Mouse (Mus musculus) small intestine, adult 2 months (tissue): ENCODE data around the gene Slc35a5.

Experiments
- CTCF ChIP-seq: fragments of 200-500 bp; IDR thresholded peaks from 2 replicates; pipeline ENCODE4 v1.5.1; 2012; ENCODE audit warnings: low read depth, mild to moderate bottlenecking, control low read depth, inconsistent platforms, low read length, moderate library complexity, mixed read lengths; ENCODE audit not compliant: insufficient replicate concordance, insufficient read length; ENCODE audit errors: extremely low read depth
- POLR2A ChIP-seq: fragments of 200-500 bp; IDR thresholded peaks from 2 replicates; pipeline ENCODE4 v1.6.1; 2012; ENCODE audit warnings: low read depth, mild to moderate bottlenecking, control low read depth, inconsistent platforms, low read length, moderate library complexity

DNA sequence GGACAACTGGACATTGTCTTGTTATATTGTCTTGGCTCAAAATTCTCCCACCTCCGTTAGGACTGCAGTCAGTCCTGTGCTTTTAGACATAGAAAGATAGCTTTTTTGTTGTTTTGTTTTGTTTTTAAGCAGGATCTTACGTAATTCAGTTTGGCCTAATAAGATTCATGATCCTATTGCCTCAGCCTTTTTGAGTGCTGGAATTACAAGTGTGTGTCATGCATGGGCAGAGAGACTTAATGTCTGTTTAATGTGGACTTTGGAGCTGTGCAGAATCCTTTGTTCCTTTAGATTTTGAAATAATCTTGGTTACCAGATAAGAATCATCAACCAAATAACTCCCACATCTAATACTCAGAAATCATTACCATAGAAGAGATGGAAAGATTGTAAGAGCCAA lies 20.0 kb upstream of the Slc35a5 start:
- no peak for TF ChIP-seq POLR2A
- no peak for TF ChIP-seq CTCF
